Mouse (Mus musculus): ENCODE measurements at regions not wholly inside any gene's neighbourhood (a gene's known extent, or its start where the extent isn't known, plus 50 kb on each side); places are given as distances from the start of the nearest gene placed in this dataset.
A peak's percentile ranks its signal among the peaks of the same experiment; 100 is the strongest.

DNA sequence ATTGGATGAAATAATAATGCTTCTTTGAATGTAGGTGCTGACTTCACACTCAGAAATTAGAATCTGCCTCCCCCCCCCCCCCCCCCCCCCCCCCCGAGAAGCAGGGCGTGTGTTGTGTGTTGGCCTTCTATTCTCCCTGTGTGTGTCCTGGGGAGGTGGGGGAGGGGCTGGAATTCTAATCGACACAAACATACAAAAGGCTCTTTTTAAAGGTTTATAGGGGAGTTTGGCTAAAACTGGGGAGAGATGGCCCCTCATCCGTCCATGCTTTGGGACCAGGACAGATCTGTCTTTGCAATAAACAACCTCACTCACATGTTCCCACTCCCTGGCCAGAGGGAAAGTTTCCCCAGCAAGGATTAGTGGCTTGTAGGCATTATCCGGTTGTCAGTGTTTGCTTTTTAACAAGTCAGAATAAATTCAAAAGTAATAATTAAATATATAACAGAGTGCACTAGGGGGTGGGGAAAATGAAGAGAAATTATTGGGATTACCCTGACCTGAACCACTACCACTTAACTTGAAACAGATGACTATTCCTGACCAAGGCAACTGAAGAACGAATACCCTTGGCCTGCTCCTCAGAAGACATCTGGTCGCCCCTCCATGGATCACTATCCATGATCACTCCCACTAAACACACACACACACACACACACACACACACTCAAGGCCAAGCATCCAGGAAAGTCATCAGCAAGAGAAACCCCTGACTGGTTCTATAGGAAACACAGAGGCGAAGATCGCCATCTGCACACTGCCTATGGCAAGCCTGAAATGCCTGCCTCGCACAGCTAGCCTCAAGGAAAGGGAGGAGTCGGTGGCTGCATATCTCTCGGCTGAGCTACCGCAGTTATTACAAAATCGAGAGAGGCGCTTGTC, 223.5 kb upstream of the Rgma start:
- DNase-seq (ENCODE audit: low spot score in 2 of 2), result no peak
- intact Hi-C loops (cut with DNase I), result no loop called here

DNA sequence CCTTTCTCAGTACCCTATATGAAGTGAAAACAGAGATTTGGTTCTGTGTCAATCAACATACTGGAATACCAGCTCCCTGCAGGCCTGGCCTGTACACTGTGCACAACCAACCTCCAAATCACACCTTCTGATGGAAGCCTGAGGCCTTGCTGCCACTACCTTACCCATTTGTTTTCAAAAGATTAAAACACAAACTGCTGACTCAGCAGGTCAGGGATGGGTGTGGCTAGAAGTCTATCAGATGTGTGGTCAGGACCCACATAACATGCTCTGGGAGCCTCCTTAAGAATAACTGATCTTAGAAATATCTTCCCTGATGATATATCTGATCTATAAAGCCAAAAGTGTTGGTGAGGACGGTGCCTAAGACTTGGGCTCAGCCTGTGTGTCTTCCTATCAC, 221.6 kb upstream of the Rgma start:
- intact Hi-C loops (cut with DNase I), result no loop called here
- DNase-seq (ENCODE audit: low spot score in 2 of 2), result no peak

DNA sequence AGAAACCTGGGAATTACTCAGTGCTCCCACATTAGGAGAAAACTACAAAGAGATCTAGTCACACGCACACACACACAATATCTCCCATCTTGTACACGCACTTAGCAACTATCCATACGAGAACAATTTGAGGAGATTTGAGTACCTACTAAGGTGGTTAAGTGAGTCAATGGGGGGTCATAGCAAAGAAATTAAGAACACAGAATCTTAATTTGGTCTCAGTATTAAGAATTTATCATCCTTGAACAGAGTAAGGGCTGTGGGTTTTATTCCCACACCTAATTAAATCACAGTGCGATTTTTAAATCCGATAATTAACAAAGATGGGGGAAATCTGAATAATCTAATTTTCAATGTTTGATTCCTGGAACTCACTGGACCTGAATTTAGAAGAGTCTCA, 216.5 kb upstream of the Rgma start:
- intact Hi-C loops (cut with DNase I), result loop anchor here (5.0 kb wide), 1 partner anchor 218 kb away; the partner anchor contains the start of gene Rgma
- DNase-seq (ENCODE audit: low spot score in 2 of 2), result no peak

GRCm38 (mm10) chr7:73160968-73161367, 214.3 kb upstream of the Rgma start:
- intact Hi-C loops (cut with DNase I), result no loop called here
- DNase-seq (ENCODE audit: low spot score in 2 of 2), result no peak

DNA sequence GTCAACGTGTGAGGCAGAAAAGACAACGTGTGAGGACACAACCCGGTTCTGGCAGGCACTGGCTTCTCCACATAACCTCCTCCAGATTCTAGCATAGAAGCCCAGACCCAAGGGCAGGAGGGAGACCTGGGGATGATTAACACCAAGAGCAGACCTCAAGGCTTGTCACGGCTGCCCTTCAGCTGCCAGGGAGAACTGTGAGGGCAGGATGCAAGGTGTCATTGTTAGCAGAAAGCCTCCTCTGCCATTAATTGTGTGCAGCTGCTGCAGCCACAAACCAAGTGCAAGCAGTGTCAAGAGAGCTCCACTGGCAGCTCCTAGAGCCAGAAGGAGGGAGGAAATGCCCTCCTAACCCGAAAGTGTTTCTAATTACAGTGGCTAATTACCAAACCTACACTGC, 211.6 kb upstream of the Rgma start:
- intact Hi-C loops (cut with DNase I), result no loop called here
- DNase-seq (ENCODE audit: low spot score in 2 of 2), result no peak

- intact Hi-C loops (cut with DNase I), result no loop called here
These were observed 209.8 kb upstream of the Rgma start for GRCm38 (mm10) chr7:73165521-73165920.

DNA sequence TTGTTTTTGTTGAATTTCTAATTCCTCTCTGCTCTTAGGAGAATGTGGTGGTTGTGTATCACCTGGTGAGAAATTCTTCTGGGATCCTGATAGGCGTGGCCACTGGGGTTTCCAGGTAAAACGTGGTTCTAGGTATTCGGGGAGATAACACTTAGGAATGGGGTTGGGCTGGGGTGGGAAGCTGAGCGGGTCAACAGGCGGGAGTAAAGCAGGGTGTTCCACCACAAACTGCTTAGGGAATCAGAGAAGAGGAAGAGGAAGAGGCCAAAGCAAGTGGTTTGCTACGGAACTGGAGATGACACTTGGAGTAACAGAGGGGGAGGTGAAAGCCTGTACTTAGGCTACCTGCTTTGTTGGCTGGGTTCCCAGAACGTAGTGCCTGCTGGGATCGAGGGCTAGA, 205.9 kb upstream of the Rgma start:
- DNase-seq (ENCODE audit: low spot score in 2 of 2), result no peak
- intact Hi-C loops (cut with DNase I), result no loop called here

More at GRCm38 (mm10) chr7:73165521-73165920, 209.8 kb upstream of the Rgma start:
- no peak for DNase-seq (ENCODE audit: low spot score in 2 of 2)

- no peak for DNase-seq (ENCODE audit: low spot score in 2 of 2)
- intact Hi-C loops (cut with DNase I), result no loop called here
These were observed 202.7 kb upstream of the Rgma start for GRCm38 (mm10) chr7:73172615-73173014.

GRCm38 (mm10) chr7:73183761-73184160, 191.5 kb upstream of the Rgma start:
- DNase-seq (ENCODE audit: low spot score in 2 of 2), result no peak
- intact Hi-C loops (cut with DNase I), result no loop called here

- intact Hi-C loops (cut with DNase I), result no loop called here
- no peak for DNase-seq (ENCODE audit: low spot score in 2 of 2)
These were observed 190.9 kb upstream of the Rgma start for GRCm38 (mm10) chr7:73184208-73185070.

GRCm38 (mm10) chr7:73185071-73185531, 190.2 kb upstream of the Rgma start:
- intact Hi-C loops (cut with DNase I), result no loop called here
- DNase-seq (ENCODE audit: low spot score in 2 of 2), result peak; percentile 47 to 56

DNA sequence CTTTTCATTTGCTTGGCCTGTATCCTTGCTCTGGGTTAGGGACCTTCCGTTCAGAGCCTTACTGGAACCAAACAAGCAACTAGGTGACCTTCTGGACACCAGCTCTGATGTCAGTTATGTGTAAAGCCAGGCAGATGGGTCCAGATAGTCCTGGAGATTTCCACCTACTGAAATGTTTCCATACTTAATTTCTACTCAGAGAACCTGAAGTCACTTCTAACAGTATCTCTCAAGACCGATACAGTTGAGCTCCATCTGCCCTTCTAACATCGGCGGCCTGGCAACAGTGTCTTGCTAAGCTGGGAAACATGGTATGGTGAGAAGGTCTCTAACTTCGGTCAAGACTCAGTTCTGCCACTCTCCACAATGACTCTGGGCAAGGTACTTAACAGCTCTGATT, 189.7 kb upstream of the Rgma start:
- no peak for DNase-seq (ENCODE audit: low spot score in 2 of 2)
- intact Hi-C loops (cut with DNase I), result no loop called here

DNA sequence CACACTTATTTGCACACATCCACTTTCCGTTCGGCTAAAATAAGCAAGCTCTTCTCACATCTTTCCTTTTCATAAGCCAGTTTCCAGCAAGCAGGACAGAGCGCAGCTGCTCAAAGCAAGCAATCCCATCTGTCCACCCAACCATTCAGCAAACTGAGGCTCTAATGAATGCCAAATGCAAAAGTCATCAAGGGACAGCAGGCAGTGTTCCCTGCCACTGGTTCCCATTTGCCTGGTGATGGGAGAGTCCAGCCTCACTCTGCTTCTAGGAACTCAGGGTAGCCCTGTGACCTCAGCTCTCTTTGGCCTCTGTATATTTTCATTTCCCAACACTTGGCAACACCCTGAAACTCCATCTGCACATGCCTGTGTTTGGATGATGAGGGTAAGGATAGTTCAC, 188.8 kb upstream of the Rgma start:
- DNase-seq (ENCODE audit: low spot score in 2 of 2), result peak; percentile 51 to 53
- intact Hi-C loops (cut with DNase I), result no loop called here

DNA sequence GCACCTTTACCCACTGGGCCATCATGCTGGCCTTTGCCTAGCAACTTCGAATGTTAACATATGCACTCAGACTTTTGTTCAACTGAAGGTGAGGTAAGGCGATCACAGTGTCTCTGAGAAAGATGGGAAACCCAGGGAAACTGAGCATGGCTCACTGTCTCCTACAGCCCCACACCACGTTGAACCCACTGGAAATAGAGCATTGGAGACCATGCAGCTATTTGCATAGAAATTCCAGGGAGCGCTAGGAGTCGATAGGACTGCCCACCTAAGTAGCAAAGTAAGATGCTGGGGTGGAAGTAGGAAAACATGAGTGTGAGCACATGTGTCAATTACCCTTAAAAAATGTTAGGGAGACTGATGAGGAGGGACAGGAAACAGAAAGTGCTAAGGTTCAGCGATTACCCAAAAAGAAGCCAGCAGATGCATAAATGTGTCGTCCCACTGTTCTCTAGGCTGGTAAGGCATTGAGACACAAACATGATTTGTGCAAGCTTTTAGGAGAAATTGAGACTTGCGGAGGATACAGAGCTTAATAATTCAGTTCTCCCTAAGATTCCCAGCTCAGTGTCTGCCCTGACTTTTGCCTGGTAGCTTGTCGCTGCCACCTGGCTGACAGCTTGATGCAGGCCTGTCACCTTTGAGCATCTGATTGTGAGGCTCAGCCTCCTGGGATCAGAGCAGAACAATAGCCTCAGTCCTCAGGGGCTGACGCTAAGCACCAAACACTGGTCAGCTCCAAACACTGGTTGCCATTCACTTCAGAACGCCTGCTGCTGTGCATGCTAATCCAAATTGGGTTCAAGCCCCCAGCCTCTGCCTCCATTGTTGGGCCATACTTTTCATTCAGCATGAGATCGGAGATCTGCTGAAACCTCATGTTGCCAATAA, 183.7 kb upstream of the Rgma start:
- DNase-seq (ENCODE audit: low spot score in 2 of 2), result no peak

GRCm38 (mm10) chr7:73192839-73193238, 182.5 kb upstream of the Rgma start:
- intact Hi-C loops (cut with DNase I), result loop anchor here (5.0 kb wide), 2 partner anchors 184 to 439 kb away; partner anchors contain the start of gene Rgma
- no peak for DNase-seq (ENCODE audit: low spot score in 2 of 2)

More for the DNA sequence above, 183.7 kb upstream of the Rgma start:
- intact Hi-C loops (cut with DNase I), result loop anchor here (5.0 kb wide), 2 partner anchors 186 to 441 kb away; partner anchors contain the start of gene Rgma

DNA sequence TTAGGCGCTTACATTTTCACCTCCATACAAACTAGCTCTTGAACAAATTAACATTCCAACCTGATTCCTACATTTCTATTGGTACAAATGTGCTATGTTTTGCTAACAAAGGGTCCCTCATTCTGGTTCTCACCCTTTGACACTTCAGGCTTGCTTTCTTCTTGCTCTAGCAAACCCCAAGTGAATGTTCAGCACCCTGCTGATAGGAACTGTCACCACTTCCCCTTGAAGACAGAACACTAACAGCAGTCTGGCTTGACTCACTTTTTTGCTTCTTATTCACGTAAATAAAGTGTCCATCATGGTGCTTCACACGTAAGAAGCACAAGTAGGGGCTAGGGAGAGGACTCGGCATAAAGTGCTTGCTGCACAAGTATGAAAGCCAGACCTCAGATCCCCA, 180.0 kb upstream of the Rgma start:
- intact Hi-C loops (cut with DNase I), result no loop called here
- DNase-seq (ENCODE audit: low spot score in 2 of 2), result no peak

- intact Hi-C loops (cut with DNase I), result no loop called here
- peak; percentile 49 to 63 for DNase-seq (ENCODE audit: low spot score in 2 of 2)
These were observed 178.3 kb upstream of the Rgma start for GRCm38 (mm10) chr7:73196851-73197531.

DNA sequence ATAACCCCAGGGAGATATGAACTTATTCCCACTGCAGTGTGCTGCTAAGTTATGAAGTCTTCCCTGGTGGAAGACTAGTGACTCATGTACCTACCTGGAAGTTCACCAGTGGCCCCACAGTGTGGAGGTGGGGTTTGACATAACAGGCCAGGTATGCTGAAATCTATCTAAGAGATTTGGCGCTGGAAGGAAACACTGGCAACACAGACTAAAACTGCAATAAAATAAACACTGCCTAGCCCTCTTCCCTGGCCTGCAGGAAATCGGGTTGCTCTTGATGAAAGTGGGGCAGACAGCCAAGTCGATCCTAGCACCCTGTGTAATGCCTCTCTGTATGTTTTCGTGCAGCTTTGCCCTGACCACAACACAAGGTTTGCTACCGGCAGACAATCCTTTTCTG, 177.2 kb upstream of the Rgma start:
- DNase-seq (ENCODE audit: low spot score in 2 of 2), result no peak
- intact Hi-C loops (cut with DNase I), result no loop called here

- DNase-seq (ENCODE audit: low spot score in 2 of 2), result no peak
- intact Hi-C loops (cut with DNase I), result no loop called here
These were observed 175.3 kb upstream of the Rgma start for GRCm38 (mm10) chr7:73199967-73200366.
